Mouse (Mus musculus) CD8-positive naive resting alpha-beta T cell, adult 2 months (primary cell): ENCODE measurements around the gene Fstl3.
"Not testable (repeated sequence)": the region's sequence is repeated elsewhere in the genome, so short reads cannot be mapped to it uniquely, and the experiment has no call there.

Experiments
- DNase-seq, 2 experiments: peaks; one replicate each; pipeline ENCODE4 v3.0.0; 2022; ENCODE audit warnings: low read depth in 2 of 2, low spot score in 2 of 2

Gene Fstl3

GRCm38 (mm10) chr10:79777103-79777531 lies at the start of gene Fstl3:
TSS of gene Fstl3 (plus strand) at chr10:79777272.
- DNase-seq: no peak

GRCm38 (mm10) chr10:79728323-79729249 lies 48.5 kb upstream of the Fstl3 start:
- no peak for DNase-seq

GRCm38 (mm10) chr10:79729357-79729965 lies 47.6 kb upstream of the Fstl3 start:
- no peak for DNase-seq

GRCm38 (mm10) chr10:79732500-79732899 lies 44.6 kb upstream of the Fstl3 start:
- peak in 1 of 2 experiments; percentile 52 for DNase-seq

GRCm38 (mm10) chr10:79733847-79734246 lies 43.2 kb upstream of the Fstl3 start:
- no peak for DNase-seq

GRCm38 (mm10) chr10:79735361-79735760 lies 41.7 kb upstream of the Fstl3 start:
- DNase-seq: no peak

- DNase-seq: no peak
These were observed 40.4 kb upstream of the Fstl3 start for GRCm38 (mm10) chr10:79736706-79737105.

GRCm38 (mm10) chr10:79738259-79738658 lies 38.8 kb upstream of the Fstl3 start:
- no peak for DNase-seq

- no peak for DNase-seq
These were observed 37.8 kb upstream of the Fstl3 start for GRCm38 (mm10) chr10:79739234-79739633.

GRCm38 (mm10) chr10:79740863-79741262 lies 36.2 kb upstream of the Fstl3 start:
- DNase-seq: no peak

GRCm38 (mm10) chr10:79743161-79743560 lies 33.9 kb upstream of the Fstl3 start:
- no peak for DNase-seq

- DNase-seq: no peak
These were observed 33.3 kb upstream of the Fstl3 start for GRCm38 (mm10) chr10:79743650-79744365.

- DNase-seq: no peak
These were observed 31.7 kb upstream of the Fstl3 start for GRCm38 (mm10) chr10:79745411-79745810.

- peak; percentile 91 to 92 for DNase-seq
These were observed 30.9 kb upstream of the Fstl3 start, which contains the start of gene Polrmt for GRCm38 (mm10) chr10:79745898-79746773. TSS of gene Polrmt (minus strand) at chr10:79746581.

GRCm38 (mm10) chr10:79746774-79747151 lies 30.3 kb upstream of the Fstl3 start:
- DNase-seq: no peak

GRCm38 (mm10) chr10:79748496-79748895 lies 28.6 kb upstream of the Fstl3 start:
- DNase-seq: no peak

- DNase-seq: no peak
These were observed 22.1 kb upstream of the Fstl3 start, which contains the start of gene Fgf22 for GRCm38 (mm10) chr10:79754856-79755516. TSS of gene Fgf22 (plus strand) at chr10:79755076.

GRCm38 (mm10) chr10:79755854-79756253 lies 21.2 kb upstream of the Fstl3 start:
- DNase-seq: no peak

GRCm38 (mm10) chr10:79756660-79757059 lies 20.4 kb upstream of the Fstl3 start:
- DNase-seq: no peak

GRCm38 (mm10) chr10:79759675-79760074 lies 17.4 kb upstream of the Fstl3 start:
- DNase-seq: not testable (repeated sequence)
